Mouse (Mus musculus): ENCODE data around the gene Apoc3.
A peak's percentile ranks its signal among the peaks of the same experiment; 100 is the strongest.

Apoc3 gene

DNA sequence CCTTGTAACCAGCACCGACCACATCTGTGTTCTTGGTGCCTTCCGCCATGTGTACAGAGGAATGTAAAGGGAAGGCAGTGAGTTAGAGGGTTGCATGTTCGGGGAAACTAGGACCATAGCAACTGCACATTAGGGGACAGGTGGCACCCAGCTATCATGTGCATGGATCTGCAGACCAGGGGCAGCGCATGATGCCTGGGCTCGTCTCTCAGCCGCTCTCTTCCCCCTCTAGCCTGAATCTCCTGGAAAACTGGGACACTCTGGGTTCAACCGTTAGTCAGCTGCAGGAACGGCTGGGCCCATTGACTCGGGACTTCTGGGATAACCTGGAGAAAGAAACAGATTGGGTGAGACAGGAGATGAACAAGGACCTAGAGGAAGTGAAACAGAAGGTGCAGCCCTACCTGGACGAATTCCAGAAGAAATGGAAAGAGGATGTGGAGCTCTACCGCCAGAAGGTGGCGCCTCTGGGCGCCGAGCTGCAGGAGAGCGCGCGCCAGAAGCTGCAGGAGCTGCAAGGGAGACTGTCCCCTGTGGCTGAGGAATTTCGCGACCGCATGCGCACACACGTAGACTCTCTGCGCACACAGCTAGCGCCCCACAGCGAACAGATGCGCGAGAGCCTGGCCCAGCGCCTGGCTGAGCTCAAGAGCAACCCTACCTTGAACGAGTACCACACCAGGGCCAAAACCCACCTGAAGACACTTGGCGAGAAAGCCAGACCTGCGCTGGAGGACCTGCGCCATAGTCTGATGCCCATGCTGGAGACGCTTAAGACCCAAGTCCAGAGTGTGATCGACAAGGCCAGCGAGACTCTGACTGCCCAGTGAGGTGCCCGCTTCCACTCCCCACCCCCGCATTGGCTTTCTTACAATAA is 5.6 kb downstream of the Apoc3 start:
- peak; percentile 91 for DNase-seq

DNA sequence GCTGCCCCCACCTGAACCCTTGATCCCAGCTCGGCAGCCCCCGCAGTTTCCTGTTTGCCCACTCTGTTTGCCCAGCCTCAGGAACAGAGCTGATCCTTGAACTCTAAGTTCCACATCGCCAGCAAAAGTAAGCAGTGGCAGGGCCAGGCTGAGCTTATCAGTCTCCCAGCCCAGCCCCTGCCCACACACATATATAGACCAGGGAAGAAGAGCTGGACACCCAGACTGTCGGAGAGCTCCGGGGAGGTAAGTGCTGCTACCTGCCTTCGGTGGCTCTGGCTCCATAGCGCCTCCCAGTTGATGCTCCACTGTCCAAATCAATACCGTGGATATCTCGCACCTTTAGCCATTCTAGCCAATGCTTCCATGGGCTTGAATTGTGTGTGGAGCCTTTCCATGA is 6.9 kb downstream of the Apoc3 start, which contains the start of gene Apoa1:
Gene Apoa1, plus strand, starts transcription at position 90 of the 400 bp plus-strand sequence.
- DNase-seq, result no peak

DNA sequence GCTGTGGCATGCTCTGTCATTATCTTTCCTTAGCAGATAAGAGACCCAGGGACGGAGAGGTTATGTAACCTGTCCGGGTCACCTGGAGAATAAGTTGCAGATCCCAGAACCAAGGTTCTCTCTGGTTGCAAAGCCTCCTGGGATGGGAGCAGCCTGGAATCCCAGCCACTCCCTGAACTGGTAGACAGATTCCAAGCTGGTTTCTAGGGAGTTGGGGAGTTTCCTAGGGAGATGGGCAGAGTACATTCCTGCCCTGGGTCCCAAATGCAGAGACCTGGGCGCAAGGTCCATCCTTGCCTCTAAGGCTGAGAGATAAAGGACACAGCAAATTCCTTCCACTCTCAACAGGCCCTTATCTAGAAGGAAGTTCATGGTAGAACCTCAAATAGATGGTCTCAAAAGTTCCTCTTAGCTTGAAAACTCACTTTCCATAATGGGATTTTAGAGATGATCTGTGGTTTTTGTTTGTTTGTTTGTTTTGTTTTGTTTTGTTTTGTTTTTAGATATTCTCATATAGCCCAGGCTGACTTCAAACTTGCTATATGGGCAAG is 8.3 kb downstream of the Apoc3 start:
- DNase-seq, result no peak

DNA sequence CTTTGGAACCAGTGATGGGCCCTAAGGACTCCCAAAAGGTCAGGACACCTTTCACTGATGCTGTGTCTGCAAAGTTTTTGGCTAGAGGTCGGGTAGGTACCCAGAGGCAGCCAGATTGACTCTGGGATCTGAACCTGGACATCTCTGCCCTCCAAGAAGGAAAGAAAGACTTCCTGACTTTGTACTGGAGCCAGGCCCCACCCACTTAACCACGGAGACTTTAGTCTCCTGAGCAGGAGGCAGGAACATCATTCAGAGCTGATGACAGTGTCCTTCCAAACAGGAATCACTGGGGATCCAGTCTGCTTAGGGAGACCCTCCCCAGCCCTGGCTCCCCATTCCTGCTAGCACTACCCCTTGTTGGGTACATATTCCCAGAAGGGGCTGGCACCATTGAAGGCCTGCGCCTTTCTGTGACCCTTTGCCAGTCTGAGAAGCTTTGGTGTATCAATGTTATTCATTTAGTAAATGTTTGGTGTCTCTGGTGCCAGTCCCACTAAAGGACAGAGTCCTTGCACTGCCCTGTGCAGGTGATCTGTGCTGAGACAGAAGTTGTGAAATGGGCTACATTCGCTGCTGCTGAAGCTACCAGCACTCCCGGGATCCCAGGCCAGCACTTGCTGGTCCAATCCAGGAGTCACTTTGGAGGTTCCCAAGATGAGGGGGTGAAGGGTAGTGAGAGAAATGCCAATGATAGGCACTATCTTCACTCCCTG is 10.3 kb downstream of the Apoc3 start:
- no peak for DNase-seq

DNA sequence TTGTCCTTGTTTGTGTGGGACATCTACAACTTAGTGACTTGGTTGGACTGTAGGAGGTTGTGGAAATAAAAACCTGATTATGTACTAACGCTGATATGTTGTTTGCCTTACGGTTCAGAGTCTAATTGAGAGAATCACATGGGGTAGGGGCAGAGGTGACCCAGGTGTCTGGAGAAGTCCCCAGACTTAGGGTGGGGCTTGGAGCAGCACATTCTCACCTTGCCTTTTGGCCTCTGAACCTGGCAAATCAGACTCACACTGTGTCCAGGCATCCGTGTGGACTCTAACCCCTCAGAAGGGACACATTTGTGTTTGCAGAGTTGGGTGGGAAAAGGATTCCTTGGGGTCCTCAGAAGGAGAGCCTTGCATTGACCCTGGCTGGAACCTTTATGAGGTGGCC is 11.3 kb downstream of the Apoc3 start:
- DNase-seq, result no peak

DNA sequence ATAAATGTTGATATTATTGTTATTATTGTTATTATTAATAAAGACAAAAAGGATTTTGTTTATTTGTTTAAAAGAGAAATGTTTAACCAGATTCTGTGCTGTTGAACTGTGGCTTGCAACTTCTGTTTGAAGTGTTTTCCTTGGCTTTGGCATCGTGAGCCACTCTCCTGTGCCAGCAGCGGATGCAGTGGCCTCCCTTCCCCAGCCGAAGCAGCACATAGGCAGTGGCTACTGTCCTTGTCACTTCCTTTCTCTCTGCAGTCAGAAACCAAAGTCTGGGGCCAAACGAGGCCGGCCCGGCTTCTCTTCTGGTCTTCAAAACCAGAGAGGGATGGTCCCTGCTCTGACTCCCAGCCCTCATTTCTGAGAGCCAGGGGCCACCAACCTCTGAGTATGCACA is 12.3 kb downstream of the Apoc3 start:
- DNase-seq, result no peak

DNA sequence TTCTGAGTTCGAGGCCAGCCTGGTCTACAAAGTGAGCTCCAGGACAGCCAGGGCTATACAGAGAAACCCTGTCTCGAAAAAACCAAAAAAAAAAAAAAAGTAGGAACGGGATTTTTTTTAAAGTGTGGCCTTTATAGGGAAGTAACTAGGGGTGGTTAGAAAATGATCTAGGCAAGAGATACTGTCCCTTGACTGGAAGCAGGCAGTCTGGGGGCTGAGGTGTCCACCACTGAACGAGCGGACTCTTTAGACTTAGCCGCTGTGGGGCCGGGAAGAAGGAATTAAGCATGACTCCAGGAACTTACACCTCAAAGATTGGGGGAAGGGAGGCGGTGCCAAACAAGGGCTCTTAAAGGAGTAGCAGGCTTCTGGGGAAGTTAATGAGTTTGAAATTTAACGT is 17.3 kb downstream of the Apoc3 start:
- DNase-seq, result no peak

DNA sequence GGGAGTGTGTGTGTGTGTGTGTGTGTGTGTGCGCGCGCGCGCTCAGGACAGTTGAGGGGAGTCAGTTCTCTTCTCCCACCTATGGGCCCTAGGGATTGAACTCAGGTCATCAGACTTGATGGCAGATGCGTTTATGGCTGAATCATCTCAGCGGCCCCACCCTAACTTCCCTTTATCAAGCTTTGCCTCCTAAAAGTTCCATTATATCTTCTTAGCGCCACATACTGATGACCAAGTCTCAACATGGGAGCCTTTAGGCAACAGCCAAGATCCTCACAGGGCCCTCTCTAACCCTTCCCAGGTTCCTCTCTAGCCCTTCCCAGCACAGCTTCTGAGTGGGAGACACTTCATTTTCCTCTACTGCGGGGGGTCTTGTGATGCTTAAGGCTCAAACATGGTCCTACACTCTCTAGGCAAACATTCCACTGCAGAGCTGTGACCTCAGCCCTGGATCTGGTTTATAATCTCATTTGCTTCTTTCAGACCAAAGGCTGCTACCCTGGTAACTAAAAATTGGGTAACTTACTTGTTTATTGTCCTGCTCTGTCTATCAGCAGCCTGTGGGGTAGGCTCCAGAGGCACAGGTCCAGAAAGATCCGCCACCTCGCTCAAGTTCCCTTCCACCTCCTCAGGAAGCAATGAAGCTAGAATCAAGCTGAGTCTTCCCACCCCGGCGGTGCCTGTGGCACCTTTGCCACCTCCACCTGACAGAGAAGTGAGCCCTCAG is 18.5 kb downstream of the Apoc3 start:
- no peak for DNase-seq

DNA sequence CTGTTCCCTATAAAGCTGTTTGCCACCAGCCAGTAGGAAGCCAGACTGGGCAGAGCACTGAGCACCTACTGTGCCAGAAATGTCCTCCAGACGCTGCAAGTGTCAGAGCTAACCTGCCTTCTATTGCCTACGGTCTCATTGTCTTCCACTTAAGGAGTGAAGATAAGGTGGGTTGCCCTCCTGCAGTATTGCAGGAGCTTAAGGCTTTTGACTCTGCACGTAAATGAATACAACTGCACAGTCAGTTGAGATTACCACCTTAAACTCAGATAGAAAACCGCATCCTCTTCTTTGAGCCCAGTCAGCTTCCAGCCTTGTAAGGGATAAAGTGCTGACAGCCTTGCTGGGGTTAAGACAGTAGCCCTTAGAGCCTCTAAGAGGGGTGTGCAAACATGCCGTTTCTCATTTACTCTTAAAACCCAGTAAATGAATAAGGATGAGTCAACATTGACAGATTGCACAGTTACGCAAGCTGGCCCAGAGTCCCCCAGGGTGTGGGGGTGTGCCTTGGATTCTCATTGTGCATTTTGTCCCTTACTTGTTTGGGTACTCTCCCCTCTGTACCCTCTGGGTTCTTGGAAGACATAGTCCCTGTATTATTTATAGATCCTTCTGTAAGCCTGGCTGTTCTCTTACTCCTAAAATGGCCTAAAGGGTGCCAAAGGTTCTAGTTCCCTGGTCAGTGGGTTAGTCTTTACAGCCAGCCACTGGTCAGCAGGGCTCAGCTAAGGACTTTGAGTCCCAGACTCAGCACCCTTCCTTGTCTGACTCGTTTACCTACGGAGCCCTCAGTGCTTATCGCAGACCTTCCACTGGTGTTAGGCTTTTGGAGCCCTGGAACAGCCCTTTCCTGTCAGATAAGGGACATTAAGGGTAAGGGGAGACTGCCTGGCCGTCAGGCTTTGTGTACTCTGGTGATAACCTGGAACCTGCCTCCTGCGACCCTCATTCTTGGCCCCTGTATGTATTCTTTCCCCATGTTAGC is 19.8 kb downstream of the Apoc3 start:
- DNase-seq, result no peak

DNA sequence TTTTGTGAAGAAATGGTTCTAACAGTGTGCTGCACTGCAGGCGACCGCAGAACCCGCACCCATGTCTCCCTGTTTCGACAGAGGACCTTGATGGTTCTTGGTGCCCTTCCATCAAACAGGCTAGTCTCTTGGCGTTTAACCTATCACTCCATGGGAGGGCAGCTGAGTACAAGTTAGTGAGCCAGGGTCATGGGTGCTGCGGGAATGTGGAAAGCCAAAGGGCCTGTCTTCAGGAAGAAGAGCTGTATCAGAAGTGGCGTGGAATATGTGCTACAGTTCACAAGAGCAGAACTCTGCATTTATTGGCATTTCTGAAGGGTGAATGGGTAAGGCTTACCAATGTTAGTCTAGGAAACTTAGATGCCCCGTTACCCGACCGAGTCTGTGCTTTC is 20.5 kb downstream of the Apoc3 start:
- no peak for DNase-seq

DNA sequence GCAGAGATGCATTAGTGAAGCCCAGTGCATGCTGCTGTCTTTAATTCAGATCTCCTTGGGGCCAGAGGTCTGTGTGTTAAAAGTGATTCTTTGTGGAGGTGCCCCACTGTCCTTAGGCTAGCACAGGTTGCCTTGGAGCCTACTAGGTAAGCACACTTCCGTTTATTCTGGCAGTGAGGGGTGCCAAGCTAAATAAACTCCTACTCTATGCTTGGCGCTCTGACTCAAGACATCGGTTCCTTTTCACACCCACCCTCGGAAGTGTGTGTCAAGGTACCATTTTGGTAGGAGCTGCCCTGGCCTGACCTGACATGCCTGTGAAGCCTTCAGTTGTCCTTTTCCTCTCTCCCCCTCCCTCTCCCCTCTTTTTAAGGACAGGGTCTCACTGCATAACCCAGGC is 21.2 kb downstream of the Apoc3 start:
- no peak for DNase-seq

DNA sequence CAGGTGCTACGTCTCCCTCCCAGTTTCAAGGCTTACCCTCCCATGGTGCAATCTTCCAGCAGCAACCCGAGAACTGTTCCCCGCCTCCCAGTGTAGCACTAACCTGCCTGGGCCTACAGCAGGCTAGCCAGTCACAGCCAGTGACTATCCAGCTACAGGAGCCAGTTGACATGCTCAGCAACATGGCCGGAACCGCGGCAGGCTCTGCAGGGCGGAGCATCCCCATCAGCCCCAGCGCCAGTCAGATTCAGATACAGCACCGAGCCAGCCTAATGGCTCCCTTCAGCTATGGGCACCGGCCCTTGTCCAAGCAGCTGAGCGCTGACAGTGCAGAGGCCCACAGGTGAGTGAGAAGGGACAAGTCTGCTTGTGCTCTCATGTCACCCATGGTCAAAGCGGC is 25.0 kb downstream of the Apoc3 start:
- no peak for DNase-seq

DNA sequence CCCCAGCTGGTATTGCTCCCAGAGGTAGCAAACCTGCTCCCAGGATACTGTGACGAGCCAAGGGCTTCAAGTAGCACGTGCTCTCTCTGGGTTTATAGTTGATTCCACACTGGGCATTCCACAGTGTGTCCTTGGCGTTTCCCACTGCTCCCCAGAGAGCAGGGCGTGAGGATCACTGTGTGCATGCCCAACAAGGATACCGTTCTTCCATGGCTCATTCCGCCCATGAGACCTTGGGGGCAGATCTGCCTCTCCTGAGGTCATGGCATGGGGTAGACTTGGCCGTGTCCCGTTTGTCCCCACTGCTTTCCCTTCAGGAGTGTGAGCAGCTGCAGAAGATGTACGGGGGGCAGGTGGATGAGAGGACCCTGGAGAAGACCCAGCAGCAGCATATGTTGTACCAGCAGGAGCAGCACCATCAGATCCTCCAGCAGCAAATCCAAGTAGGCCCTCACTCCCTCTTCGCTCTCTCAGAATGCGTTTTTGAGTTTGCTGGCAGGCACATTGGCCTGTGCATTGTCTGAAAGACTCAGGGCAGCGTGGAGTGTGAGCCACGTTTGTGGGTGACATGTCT is 26.9 kb downstream of the Apoc3 start:
- DNase-seq, result no peak

DNA sequence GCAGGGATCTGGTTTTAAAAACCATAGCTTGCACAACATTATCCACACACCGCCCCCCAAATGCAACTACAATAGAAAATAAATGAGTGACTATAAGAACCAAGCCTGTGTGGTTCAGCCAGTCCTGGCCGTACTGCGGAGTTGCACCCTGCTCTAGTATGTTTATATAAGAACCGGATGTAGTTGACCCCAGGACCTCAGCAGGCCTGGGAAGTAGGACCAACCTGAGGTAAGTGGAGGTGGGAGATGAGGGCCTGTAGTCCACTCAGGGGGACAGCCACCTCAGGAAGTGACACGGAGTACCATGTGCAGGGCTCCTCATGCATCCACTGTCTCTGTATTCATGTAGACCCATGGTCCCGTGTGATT is 28.0 kb downstream of the Apoc3 start:
- DNase-seq, result no peak

DNA sequence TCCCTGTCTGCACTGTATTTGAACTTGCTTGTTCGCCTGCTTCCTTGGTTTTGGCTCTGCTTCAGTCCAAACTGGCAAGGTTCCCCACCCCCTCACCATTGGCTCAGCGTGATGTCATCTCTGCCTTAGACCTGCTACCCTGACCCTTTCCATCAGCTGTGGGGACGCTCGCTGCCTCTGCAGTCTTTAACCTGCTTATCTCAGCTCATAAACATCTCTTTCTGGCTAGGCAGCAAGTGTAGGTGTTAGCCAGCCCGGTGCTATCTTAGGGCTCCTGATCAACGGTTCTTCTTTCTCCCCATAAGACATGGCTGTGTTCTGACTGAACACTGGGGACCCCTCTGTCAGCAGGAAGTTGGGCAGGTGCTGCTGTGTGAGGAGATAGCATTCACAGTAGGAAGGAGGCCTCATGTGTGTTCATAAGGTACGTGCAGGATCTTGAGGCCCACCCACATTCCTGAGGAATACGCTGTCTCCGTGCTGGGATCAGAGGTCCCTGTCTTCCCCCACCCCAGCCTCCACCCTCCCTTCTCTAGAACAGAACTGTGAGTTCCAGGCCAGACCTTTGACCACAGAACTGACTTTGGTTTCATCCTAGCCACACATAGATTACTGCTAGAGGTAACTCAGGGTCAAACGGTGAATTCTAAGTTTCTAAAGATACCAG is 28.5 kb downstream of the Apoc3 start:
- peak; percentile 78 for DNase-seq

DNA sequence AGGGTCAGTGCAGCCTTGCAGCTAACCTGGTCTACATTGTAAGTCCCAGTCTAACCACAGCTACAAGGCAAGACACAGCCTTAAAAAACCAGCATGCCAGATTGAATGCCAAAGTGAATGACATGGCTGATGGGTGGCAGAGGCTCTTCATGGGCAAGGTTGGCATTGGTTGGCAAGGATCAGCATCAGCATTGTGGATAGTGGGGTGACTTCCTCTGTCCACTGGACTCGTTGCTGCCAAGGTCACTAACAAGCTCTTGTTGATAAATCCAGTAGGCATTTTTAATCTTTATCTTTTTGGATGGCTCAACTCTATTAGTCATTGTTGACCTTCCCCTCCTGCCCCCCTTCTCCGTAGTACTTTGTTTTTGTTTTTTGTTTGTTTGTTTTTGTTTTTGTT is 35.8 kb downstream of the Apoc3 start:
- no peak for DNase-seq

DNA sequence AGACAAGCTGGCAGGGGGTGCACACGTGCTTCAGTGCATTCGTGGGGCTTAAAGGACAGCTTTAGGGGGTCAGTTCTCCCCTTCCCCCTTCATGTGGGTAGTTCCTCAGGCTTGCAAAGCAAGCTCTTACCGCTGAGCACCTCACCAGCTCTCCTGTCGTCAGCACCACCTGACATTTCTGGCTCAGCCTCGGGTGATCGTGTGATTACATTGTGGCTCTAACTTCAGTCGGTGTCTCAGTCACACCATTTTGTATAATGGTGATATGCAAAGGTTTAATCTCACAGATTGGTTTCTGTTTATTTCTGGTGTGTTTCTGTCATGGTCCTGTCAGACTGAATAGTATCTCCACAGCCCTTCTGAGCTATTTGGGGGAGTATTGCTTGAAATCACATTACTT is 36.5 kb downstream of the Apoc3 start:
- DNase-seq, result no peak

DNA sequence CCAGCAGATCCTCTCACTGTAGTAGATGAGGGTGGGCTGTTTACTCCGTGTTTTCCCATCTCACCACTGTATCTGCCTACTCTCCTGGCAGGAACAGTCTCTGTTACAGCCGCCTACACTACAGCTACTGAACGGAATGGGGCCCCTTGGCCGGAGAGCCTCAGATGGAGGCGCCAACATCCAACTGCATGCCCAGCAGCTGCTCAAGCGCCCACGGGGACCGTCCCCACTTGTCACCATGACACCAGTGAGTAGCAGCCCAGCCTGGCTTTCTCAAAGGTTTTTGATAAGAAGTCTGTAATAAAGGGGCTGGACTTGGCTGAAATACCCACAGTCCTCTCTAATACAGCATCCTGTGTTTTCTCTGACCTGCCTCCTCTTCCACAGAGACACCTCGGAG is 37.0 kb downstream of the Apoc3 start:
- DNase-seq, result no peak

DNA sequence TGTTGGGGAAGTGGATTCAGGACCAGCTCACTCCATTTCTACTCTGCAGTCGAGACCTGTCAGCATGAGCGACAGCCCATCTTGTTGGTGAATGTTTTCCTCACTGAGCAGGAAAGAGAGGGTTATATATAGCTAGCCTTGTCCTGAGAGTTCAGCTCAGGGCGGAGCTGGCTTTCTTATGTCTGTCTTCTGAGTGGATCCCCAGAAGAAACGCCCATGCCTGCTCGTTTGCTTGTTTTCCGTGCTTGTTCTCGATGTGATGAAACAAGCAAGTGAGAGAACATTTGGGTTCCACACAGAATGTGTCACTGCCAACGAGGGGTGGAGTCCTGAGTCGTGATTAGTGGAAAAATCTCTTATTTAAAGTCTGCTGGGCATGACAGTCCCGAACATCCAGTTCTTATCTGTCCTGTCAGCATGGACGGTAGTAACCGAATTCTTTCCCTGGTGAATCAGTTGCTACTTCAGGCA is 38.7 kb downstream of the Apoc3 start:
- DNase-seq, result peak; percentile 31

DNA sequence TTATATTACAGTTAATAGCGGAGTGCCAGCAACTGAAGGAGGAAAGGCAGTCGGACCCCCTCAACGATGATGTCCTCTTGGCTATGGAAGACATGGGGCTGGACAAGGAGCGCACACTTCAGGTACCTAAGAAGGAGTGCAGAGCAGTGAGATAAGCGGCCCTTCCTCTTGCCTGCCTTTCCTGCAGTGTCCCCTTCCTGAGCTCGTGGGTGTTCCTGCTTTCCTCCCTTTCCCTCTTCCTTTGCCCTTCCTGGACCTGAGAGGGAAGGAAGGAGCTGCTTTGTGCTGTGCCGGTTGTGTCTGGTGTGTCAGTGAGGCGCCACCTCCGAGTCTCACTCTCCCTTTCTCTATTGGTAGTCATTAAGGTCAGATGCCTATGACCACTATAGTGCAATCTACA is 40.6 kb downstream of the Apoc3 start:
- DNase-seq, result no peak

DNA sequence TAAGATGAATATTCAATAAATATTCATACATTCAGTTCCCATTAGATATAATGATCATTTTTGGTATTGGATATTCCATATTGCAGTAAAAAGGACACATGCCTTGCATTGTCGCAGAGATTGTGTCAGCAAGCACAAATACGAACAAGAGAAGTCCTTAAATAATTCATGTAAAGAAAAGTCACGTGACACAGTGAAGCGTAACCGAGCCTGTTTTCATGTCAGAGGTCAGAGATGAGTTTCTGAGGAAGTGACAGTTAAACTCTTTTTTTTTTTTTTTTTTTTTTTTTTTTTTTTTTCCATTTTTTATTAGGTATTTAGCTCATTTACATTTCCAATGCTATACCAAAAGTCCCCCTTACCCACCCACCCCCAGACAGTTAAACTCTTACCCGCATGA is 42.8 kb downstream of the Apoc3 start:
- DNase-seq, result no peak

All from kidney, postnatal 14 days (tissue).